Mouse (Mus musculus) neural tube, embryonic 11.5 days (tissue): ENCODE measurements around the gene Plxdc1. TPM values are rescaled to one million over a fixed set of nuclear protein-coding genes. Genes with fewer than 3 reads are reported as not detected.

Experiments
- ATAC-seq: fragments of 200-750 bp; cut with Nextera tagmentation; 2 replicates; pipeline ENCODE4 v1.8.0; 2017; ENCODE audit warnings: moderate number of reproducible peaks, mild to moderate bottlenecking, moderate TSS enrichment, moderate library complexity; ENCODE audit not compliant: insufficient read depth, low FRiP score, low TSS enrichment
- DNase-seq: peaks from one replicate; pipeline ENCODE4 v3.0.0-alpha.2; 2015; ENCODE audit warnings: low spot score
- H3K27ac ChIP-seq: fragments of 300-500 bp; sonication (generic); 2 replicates; pipeline ENCODE4 v1.5.1; 2014; ENCODE audit warnings: low read depth, mild to moderate bottlenecking, low read length
- H3K27me3 ChIP-seq: fragments of 300-500 bp; sonication (generic); 2 replicates; pipeline ENCODE4 v1.6.1; 2014; ENCODE audit warnings: mild to moderate bottlenecking, low read length, mixed read lengths; ENCODE audit not compliant: control insufficient read depth, insufficient read depth
- H3K36me3 ChIP-seq: fragments of 300-500 bp; sonication (generic); 2 replicates; pipeline ENCODE4 v1.6.1; 2014; ENCODE audit warnings: mild to moderate bottlenecking, low read length, moderate library complexity, mixed read lengths; ENCODE audit not compliant: control insufficient read depth, insufficient read depth
- H3K4me1 ChIP-seq: fragments of 300-500 bp; sonication (generic); 2 replicates; pipeline ENCODE4 v1.6.1; 2014; ENCODE audit warnings: low read length, mixed read lengths; ENCODE audit not compliant: control insufficient read depth, insufficient read depth
- H3K4me2 ChIP-seq: fragments of 300-500 bp; sonication (generic); 2 replicates; pipeline ENCODE4 v1.6.1; 2014; ENCODE audit warnings: low read depth, mild to moderate bottlenecking, moderate library complexity
- H3K4me3 ChIP-seq: fragments of 300-500 bp; sonication (generic); 2 replicates; pipeline ENCODE4 v1.5.1; 2014; ENCODE audit warnings: low read depth, low read length
- H3K9ac ChIP-seq: fragments of 300-500 bp; sonication (generic); 2 replicates; pipeline ENCODE4 v1.6.1; 2014; ENCODE audit warnings: mild to moderate bottlenecking, low read length
- H3K9me3 ChIP-seq: fragments of 300-500 bp; sonication (generic); 2 replicates; pipeline ENCODE4 v1.6.1; 2016; ENCODE audit warnings: low read length; ENCODE audit not compliant: control insufficient read depth
- WGBS: fragments of 180-500 bp; shearing (Covaris S2); extraction: QIAGEN DNeasy Blood & Tissue Kit; methylation state at CpG from one replicate; pipeline ENCODE4 v1.1.7; 2014; 5-methylcytosine and 5-hydroxymethylcytosine counted together
- polyA plus RNA-seq: library from polyadenylated mRNA; unstranded; fragments of >200 nt; fragmentation: Nextera tagmentation; extraction: Ambion mirVana; gene quantifications from 2 replicates; pipeline ENCODE4 v1.2.1, GENCODE M21; 2014

Gene Plxdc1
- polyA plus RNA-seq, 1 experiment from 2014 or later = not detected

DNA sequence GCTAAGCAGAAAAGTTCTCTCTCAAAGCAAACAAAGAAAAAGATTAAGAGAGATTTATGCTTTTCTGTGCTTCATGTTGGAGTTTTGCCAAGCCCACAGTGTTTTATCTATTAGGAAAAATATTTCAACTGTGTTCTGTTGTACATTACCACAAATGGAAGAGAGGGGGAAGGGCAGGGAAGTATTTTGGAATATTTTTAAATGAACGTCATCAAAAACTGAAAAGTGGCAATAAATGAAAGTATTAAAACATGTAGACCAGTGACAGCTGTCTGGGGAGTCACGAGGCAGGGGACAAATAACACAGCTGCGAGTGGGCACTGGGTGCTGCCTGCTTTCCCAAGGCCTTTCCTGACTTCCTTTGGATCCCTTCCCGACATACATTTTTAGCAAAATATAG lies 89.6 kb downstream of the Plxdc1 start:
- H3K27me3 ChIP-seq = no peaks in the 10 kb centered on the region
- WGBS = 85% methylated on average over 4 of the region's 4 CpGs
- no peak for ATAC-seq
- H3K4me3 ChIP-seq = no peak overlapping the region
- H3K9ac ChIP-seq = no peak overlapping the region
- no peaks in the 10 kb centered on the region for H3K9me3 ChIP-seq
- no peak overlapping the region for H3K4me2 ChIP-seq
- H3K27ac ChIP-seq = no peak overlapping the region
- H3K36me3 ChIP-seq = no peaks in the 10 kb centered on the region
- H3K4me1 ChIP-seq = no peaks in the 10 kb centered on the region
- DNase-seq = no peak

DNA sequence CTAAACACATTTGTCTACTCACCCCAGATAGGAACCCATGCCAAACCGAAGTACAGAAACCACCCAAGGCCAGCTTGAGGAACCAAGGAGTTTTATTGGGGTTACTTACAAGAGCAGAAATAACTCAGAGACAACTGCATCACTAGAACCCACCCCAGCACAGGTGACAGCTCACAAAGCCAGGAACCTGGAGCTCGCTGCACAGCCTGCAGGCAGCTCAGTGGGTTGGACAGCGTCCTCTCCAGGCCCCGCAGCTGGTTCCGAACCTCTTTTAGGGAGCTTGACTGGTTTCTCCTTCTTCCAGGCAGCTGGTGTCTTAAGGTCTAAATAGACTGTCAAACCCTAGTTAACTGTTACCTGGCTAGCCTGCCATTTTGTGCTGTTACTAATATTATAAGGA lies 94.4 kb downstream of the Plxdc1 start:
- Histone ChIP-seq H3K4me1 (no peaks in the 10 kb centered on the region), H3K27me3 (no peaks in the 10 kb centered on the region), H3K9me3 (no peaks in the 10 kb centered on the region), H3K36me3 (no peaks in the 10 kb centered on the region), H3K27ac (no peak overlapping the region), H3K4me2 (no peak overlapping the region), H3K9ac (no peak overlapping the region), H3K4me3 (no peak overlapping the region)
- ATAC-seq (no peak), DNase-seq (no peak)
- 73% methylated on average over 5 of the region's 5 CpGs for WGBS

- H3K9me3 ChIP-seq = no peaks in the 10 kb centered on the region
- no peak overlapping the region for H3K4me2 ChIP-seq
- no peak for DNase-seq
- ATAC-seq = no peak
- no peaks in the 10 kb centered on the region for H3K36me3 ChIP-seq
- no peaks in the 10 kb centered on the region for H3K4me1 ChIP-seq
- no peaks in the 10 kb centered on the region for H3K27me3 ChIP-seq
- no peak overlapping the region for H3K9ac ChIP-seq
- H3K27ac ChIP-seq = no peak overlapping the region
- WGBS = 87% methylated on average over 2 of the region's 2 CpGs
- H3K4me3 ChIP-seq = peak overlapping the region; percentile 43; the same call in 1 of the 2 replicates
These were observed 100.8 kb downstream of the Plxdc1 start for GRCm38 (mm10) chr11:97885296-97885915.

DNA sequence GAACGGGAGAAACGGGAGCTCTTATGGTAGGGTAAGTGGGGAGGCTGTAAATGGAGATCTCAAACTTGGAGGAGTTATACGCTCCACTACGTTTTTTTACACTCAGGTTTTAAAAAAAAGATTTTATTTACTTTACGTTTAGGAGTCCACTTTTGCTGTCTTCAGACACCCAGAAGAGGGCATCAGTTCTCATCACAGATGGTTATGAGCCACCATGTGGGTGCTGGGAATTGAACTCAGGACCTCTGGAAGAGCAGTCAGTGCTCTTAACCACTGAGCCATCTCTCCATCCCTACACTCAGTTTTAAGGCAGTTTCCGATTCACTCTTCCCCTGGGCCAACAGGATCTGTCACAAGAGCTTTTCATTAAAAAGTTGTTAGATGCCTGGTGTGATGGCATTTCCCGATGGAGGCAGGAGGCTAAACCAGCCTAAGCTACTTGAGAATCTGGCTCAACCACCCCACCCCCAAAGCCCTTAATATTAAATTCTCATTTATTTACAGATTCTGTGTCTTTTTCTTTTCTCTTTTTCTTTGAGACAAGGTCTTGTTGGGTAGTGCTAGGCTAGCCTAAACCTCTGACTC lies 101.6 kb downstream of the Plxdc1 start:
- no peak for DNase-seq
- 31% methylated on average over 7 of the region's 7 CpGs for WGBS
- H3K9me3 ChIP-seq = no peaks in the 10 kb centered on the region
- H3K4me1 ChIP-seq = no peaks in the 10 kb centered on the region
- peak overlapping the region; percentile 43 for H3K4me3 ChIP-seq
- peak overlapping the region; percentile 27; the same call in 1 of the 2 replicates for H3K9ac ChIP-seq
- peak overlapping the region; percentile 19 for H3K4me2 ChIP-seq
- no peaks in the 10 kb centered on the region for H3K27me3 ChIP-seq
- no peaks in the 10 kb centered on the region for H3K36me3 ChIP-seq
- peak overlapping the region; percentile 81; the same call in 1 of the 2 replicates for H3K27ac ChIP-seq
- 0 out of 2 replicates have a peak, but pooled peaks have one; percentile 5 for ATAC-seq

- Histone ChIP-seq H3K9me3 (no peaks in the 10 kb centered on the region), H3K27me3 (no peaks in the 10 kb centered on the region), H3K27ac (peak within 1 kb of the TSS; percentile 81; the same call in 1 of the 2 replicates), H3K9ac (peak within 1 kb of the TSS; percentile 53), H3K4me2 (peak within 1 kb of the TSS; percentile 40), H3K4me3 (peak within 1 kb of the TSS; percentile 43), H3K36me3 (no peaks in the 10 kb centered on the region), H3K4me1 (no peaks in the 10 kb centered on the region)
- ATAC-seq (peak; percentile 94), DNase-seq (peak; percentile 97)
- WGBS = under 1% methylated on average over 37 of the region's 37 CpGs
These were observed 102.2 kb downstream of the Plxdc1 start, which contains the start of gene Fbxo47 for GRCm38 (mm10) chr11:97883918-97884600. Gene Fbxo47 (minus strand): TSS chr11:97884154.

DNA sequence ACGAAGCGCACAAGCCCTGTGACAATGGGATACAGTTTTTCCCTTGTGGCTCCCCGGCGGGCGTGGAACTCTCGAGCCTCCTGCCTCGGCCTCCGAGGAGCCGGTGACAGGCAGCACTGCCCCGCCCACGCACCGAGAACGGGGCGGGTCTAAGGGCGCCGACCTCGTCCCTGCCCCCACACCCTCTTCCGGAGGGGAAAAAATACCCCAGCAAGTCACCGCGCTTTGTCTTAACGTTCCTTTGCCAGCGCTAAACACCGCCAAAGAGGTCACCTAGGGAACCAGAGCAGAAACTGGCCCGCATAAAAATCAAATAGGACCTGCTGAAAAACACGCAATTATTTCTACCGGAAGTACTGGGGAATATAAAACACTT lies 102.7 kb downstream of the Plxdc1 start:
- WGBS = 6% methylated on average over 26 of the region's 26 CpGs
- 0 out of 2 replicates have a peak overlapping the region, but pooled peaks have one; percentile 15 for H3K27ac ChIP-seq

DNA sequence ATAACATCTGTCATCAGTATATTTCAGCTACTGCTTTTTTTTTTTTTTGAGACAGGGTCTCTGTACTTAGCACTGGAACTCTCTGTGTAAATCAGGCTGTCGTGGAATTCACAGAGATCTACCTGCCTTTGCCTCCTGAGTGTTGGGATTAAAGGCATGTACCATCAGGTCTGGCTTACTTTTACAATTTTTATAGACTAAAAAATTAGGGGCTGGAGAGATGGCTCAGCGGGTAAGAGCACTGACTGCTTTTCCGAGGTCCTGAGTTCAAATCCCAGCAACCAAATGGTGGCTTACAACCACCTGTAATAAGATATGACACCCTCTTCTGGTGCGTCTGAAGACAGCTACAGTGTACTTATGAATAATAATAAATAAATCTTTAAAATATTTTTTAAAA lies 105.9 kb downstream of the Plxdc1 start:
- no peaks in the 10 kb centered on the region for H3K4me1 ChIP-seq
- no peak for ATAC-seq
- no peak overlapping the region for H3K27ac ChIP-seq
- H3K4me2 ChIP-seq = no peak overlapping the region
- WGBS = 89% methylated on average over 4 of the region's 4 CpGs
- no peaks in the 10 kb centered on the region for H3K9me3 ChIP-seq
- no peak overlapping the region for H3K4me3 ChIP-seq
- no peak overlapping the region for H3K9ac ChIP-seq
- no peaks in the 10 kb centered on the region for H3K36me3 ChIP-seq
- H3K27me3 ChIP-seq = no peaks in the 10 kb centered on the region
- DNase-seq = no peak

More for the DNA sequence above, 102.7 kb downstream of the Plxdc1 start:
- Histone ChIP-seq H3K4me1 (no peaks in the 10 kb centered on the region), H3K4me2 (peak overlapping the region; percentile 40), H3K4me3 (peak overlapping the region; percentile 43), H3K9ac (peak overlapping the region; percentile 53), H3K36me3 (no peaks in the 10 kb centered on the region), H3K27me3 (no peaks in the 10 kb centered on the region), H3K9me3 (no peaks in the 10 kb centered on the region)
- DNase-seq (peak; percentile 78), ATAC-seq (peak; percentile 46; the same call in 1 of the 2 replicates)

DNA sequence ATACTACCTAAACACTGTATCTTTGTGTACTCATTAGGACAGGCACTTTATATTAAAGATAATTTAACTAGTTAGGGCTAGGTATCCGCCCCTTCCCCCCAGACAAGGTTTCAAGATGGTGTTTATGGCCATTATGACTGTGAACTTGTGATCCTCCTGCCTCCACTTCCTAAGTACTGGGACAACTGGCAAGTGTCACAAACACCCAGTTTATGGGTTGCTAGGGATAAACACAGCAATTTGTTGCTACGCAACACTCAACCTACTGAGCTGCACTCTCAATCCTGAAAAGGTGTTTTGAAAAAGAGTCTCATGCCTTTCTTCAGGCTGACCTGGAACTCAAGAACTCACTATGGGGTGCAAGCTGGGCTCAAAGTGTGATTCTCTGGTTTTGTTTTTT lies 108.9 kb downstream of the Plxdc1 start:
- 76% methylated on average over 2 of the region's 2 CpGs for WGBS
- Histone ChIP-seq H3K36me3 (no peaks in the 10 kb centered on the region), H3K4me3 (no peak overlapping the region), H3K9ac (no peak overlapping the region), H3K27me3 (no peaks in the 10 kb centered on the region), H3K4me1 (no peaks in the 10 kb centered on the region), H3K9me3 (no peaks in the 10 kb centered on the region), H3K27ac (no peak overlapping the region), H3K4me2 (no peak overlapping the region)
- ATAC-seq = no peak
- DNase-seq = no peak
